Mouse (Mus musculus) liver, embryonic 14.5 days (tissue): ENCODE measurements at regions not wholly inside any gene's neighbourhood (a gene's known extent, or its start where the extent isn't known, plus 50 kb on each side); places are given as distances from the start of the nearest gene placed in this dataset.

Experiments used
- ATAC-seq: fragments of 200-750 bp; cut with Nextera tagmentation; 2 replicates; pipeline ENCODE4 v1.8.0; 2017; ENCODE audit warnings: moderate number of reproducible peaks, mild to moderate bottlenecking, moderate library complexity; ENCODE audit not compliant: insufficient read depth
- DNase-seq, 3 experiments: peaks; one replicate each; pipeline ENCODE4 v3.0.0-alpha.2; 2012 to 2013; ENCODE audit warnings: low read depth in 3 of 3, low spot score in 3 of 3
- H3K27ac ChIP-seq: fragments of 300-500 bp; sonication (generic); 2 replicates; pipeline ENCODE4 v1.5.1; 2014; ENCODE audit warnings: moderate library complexity, mild to moderate bottlenecking, control low read depth, inconsistent platforms
- H3K27me3 ChIP-seq: fragments of 300-500 bp; sonication (generic); 2 replicates; pipeline ENCODE4 v1.6.1; 2014; ENCODE audit warnings: mild to moderate bottlenecking, low read length, moderate library complexity; ENCODE audit not compliant: control insufficient read depth, insufficient read depth
- H3K36me3 ChIP-seq: fragments of 300-500 bp; sonication (generic); replicated peaks from 2 replicates; pipeline ENCODE4 v1.6.1; 2014; ENCODE audit warnings: low read depth; ENCODE audit not compliant: control insufficient read depth, insufficient read depth
- H3K4me1 ChIP-seq, 2 experiments: fragments of 200-500 bp in 1 of 2; fragments of 300-500 bp in 1 of 2; sonication (generic) in 1 of 2; replicated peaks; 2 replicates each; pipeline ENCODE4 v1.6.1; 2012 to 2014; ENCODE audit warnings: antibody characterized with exemption in 1 of 2, inconsistent platforms in 1 of 2, low read length in 1 of 2; ENCODE audit not compliant: control insufficient read depth in 2 of 2, insufficient read depth in 2 of 2
- H3K4me2 ChIP-seq: fragments of 300-500 bp; sonication (generic); 2 replicates; pipeline ENCODE4 v1.6.1; 2014; ENCODE audit warnings: low read depth, mild to moderate bottlenecking, control low read depth, moderate library complexity
- H3K4me3 ChIP-seq, 2 experiments: fragments of 200-500 bp in 1 of 2; fragments of 300-500 bp in 1 of 2; sonication (generic) in 1 of 2; 2 replicates each; pipeline ENCODE4 v1.5.1; 2012 to 2014; ENCODE audit warnings: low read depth in 2 of 2, low read length in 2 of 2, mild to moderate bottlenecking in 2 of 2, control low read depth in 1 of 2, inconsistent platforms in 1 of 2, moderate library complexity in 1 of 2; ENCODE audit not compliant: insufficient read depth in 1 of 2
- H3K9ac ChIP-seq: fragments of 300-500 bp; sonication (generic); replicated peaks from 2 replicates; pipeline ENCODE4 v1.6.1; 2014; ENCODE audit warnings: mild to moderate bottlenecking, control low read depth, moderate library complexity
- H3K9me3 ChIP-seq: fragments of 300-500 bp; sonication (generic); 2 replicates; pipeline ENCODE4 v1.6.1; 2016; ENCODE audit warnings: low read length, mixed read lengths; ENCODE audit not compliant: control insufficient read depth
- CTCF ChIP-seq: IDR thresholded peaks from 2 replicates; pipeline ENCODE4 v1.5.1; 2016; ENCODE audit warnings: antibody characterized with exemption, low read depth, control low read depth
- EP300 ChIP-seq: IDR thresholded peaks from 2 replicates; pipeline ENCODE4 v1.6.1; 2016; ENCODE audit warnings: antibody characterized with exemption, low read depth
- WGBS: fragments of 180-500 bp; shearing (Covaris S2); extraction: QIAGEN DNeasy Blood & Tissue Kit; methylation state at CpG from one replicate; pipeline ENCODE4 v1.1.7; 2014; ENCODE audit not compliant: insufficient replicate concordance; 5-methylcytosine and 5-hydroxymethylcytosine counted together

DNA sequence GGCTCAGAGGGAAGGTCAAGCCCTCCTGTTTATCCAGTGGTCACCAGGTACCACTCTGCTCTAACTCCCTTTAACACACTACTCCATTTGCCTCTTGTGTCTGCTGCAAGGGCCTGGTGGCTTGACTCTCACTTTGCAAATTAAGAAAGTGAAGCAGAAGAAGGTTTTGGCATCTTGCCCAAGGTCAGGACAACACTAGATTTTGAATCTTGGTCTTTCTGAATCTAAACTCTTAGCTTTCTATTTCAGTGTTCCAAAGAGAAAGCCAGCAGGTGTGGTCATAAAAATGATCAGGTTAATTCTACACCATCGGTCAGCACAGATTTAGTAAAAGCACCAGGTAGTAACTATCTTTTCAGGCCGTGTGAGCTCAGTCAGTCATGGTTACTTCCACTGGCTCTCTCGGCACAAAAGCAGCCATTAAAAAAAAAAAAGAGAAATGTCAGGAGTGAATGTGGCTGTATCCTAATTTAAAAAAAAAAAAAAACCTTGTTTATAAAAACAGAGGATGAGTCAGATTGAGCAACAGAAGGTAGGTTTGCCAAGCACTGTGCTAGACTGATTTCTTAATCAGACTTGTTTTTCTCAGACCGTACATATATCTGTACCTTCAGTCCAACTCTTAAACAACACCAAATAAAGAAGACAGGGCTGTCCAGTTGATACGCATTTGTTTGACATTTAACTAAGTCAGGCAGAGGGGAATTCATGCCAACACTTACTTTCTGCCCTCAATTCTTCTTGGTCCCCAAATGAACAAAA, 403.6 kb upstream of the Rgma start:
- H3K4me3 ChIP-seq = no peak overlapping the region
- ATAC-seq (no peak), DNase-seq (no peak)
- TF ChIP-seq EP300 = no peak
- no peak for TF ChIP-seq CTCF
- no peak overlapping the region for H3K9ac ChIP-seq
- no peak overlapping the region for H3K27ac ChIP-seq
- no peaks in the 10 kb centered on the region for H3K9me3 ChIP-seq
- no peaks in the 10 kb centered on the region for H3K27me3 ChIP-seq
- no peak overlapping the region for H3K4me2 ChIP-seq
- no peaks in the 10 kb centered on the region for H3K4me1 ChIP-seq
- no peaks in the 10 kb centered on the region for H3K36me3 ChIP-seq
- WGBS = 70% methylated on average over 5 of the region's 5 CpGs

- no peak for DNase-seq
Observed at GRCm38 (mm10) chr7:72972397-72972796, 402.9 kb upstream of the Rgma start.

GRCm38 (mm10) chr7:72973771-72974170, 401.5 kb upstream of the Rgma start:
- no peaks in the 10 kb centered on the region for H3K9me3 ChIP-seq
- H3K9ac ChIP-seq = no peak overlapping the region
- no peak for TF ChIP-seq EP300
- TF ChIP-seq CTCF = no peak
- H3K4me2 ChIP-seq = no peak overlapping the region
- H3K27ac ChIP-seq = no peak overlapping the region
- no peak for DNase-seq
- no peaks in the 10 kb centered on the region for H3K36me3 ChIP-seq
- H3K27me3 ChIP-seq = no peaks in the 10 kb centered on the region
- ATAC-seq = no peak
- WGBS = 66% methylated on average over 3 of the region's 3 CpGs
- H3K4me3 ChIP-seq = no peak overlapping the region
- no peaks in the 10 kb centered on the region for H3K4me1 ChIP-seq

More at GRCm38 (mm10) chr7:72972397-72972796, 402.9 kb upstream of the Rgma start:
- H3K9ac ChIP-seq = no peak overlapping the region
- no peak overlapping the region for H3K4me2 ChIP-seq
- TF ChIP-seq EP300 (no peak), CTCF (no peak)
- no peak for ATAC-seq
- H3K27ac ChIP-seq = no peak overlapping the region
- H3K4me1 ChIP-seq = no peaks in the 10 kb centered on the region
- no peaks in the 10 kb centered on the region for H3K9me3 ChIP-seq
- H3K27me3 ChIP-seq = no peaks in the 10 kb centered on the region
- no peaks in the 10 kb centered on the region for H3K36me3 ChIP-seq
- 53% methylated on average over 7 of the region's 7 CpGs for WGBS
- no peak overlapping the region for H3K4me3 ChIP-seq

DNA sequence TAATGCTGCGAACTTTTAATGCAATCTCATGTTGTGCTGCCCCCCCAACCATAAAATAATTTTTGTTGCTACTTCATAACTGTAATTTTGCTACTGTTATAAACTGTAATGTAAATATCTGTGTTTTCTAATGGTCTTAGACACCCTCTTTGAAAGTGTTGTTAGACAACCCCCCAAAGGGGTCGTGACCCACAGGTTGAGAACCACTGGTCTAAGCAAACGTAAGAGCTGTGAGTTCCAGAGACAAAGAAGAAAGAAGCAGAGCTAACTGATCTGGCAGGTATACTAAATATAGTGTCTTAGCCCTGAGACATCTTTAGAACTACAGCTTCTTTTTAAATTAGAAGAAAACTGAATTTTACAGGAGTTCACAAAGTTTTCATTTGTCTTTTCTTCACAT, 400.9 kb upstream of the Rgma start:
- Histone ChIP-seq H3K4me1 (no peaks in the 10 kb centered on the region), H3K9ac (no peak overlapping the region), H3K27ac (no peak overlapping the region), H3K36me3 (no peaks in the 10 kb centered on the region), H3K9me3 (no peaks in the 10 kb centered on the region), H3K4me3 (no peak overlapping the region), H3K4me2 (no peak overlapping the region), H3K27me3 (no peaks in the 10 kb centered on the region)
- ATAC-seq (no peak), DNase-seq (no peak)
- TF ChIP-seq CTCF (no peak), EP300 (no peak)
- WGBS = 67% methylated on average over 3 of the region's 3 CpGs

- H3K4me1 ChIP-seq = no peaks in the 10 kb centered on the region; a peak in 1 of 4 replicates
- no peak for ATAC-seq
- H3K4me3 ChIP-seq = no peak overlapping the region
- no peaks in the 10 kb centered on the region for H3K27me3 ChIP-seq
- H3K9ac ChIP-seq = no peak overlapping the region
- DNase-seq = no peak
- 49% methylated on average over 8 of the region's 8 CpGs for WGBS
- no peaks in the 10 kb centered on the region; the same call in 1 of the 2 replicates for H3K9me3 ChIP-seq
- TF ChIP-seq CTCF (no peak), EP300 (no peak)
- H3K27ac ChIP-seq = no peak overlapping the region
- H3K36me3 ChIP-seq = no peaks in the 10 kb centered on the region
- no peak overlapping the region for H3K4me2 ChIP-seq
Observed at GRCm38 (mm10) chr7:72990559-72991429, 384.5 kb upstream of the Rgma start.
